Mouse (Mus musculus) midbrain, embryonic 16.5 days (tissue): ENCODE results near the gene Galnt2. TPM values are rescaled to one million over a fixed set of nuclear protein-coding genes. Genes with fewer than 3 reads are reported as not detected.
A peak's percentile ranks its signal among the peaks of the same experiment; 100 is the strongest.

Experiments used
- ATAC-seq: fragments of 200-750 bp; cut with Nextera tagmentation; 2 replicates; pipeline ENCODE4 v1.8.0; 2017; ENCODE audit warnings: moderate TSS enrichment
- H3K27ac ChIP-seq: fragments of 300-500 bp; sonication (generic); 2 replicates; pipeline ENCODE4 v1.5.1; 2014; ENCODE audit warnings: mild to moderate bottlenecking, low read length, mixed read lengths
- H3K27me3 ChIP-seq: fragments of 300-500 bp; sonication (generic); 2 replicates; pipeline ENCODE4 v1.6.1; 2014; ENCODE audit warnings: low read depth, low read length, mixed read lengths; ENCODE audit not compliant: control insufficient read depth, insufficient read depth
- H3K36me3 ChIP-seq: fragments of 300-500 bp; sonication (generic); 2 replicates; pipeline ENCODE4 v1.6.1; 2014; ENCODE audit warnings: mild to moderate bottlenecking, low read length, moderate library complexity, mixed read lengths; ENCODE audit not compliant: control insufficient read depth, insufficient read depth
- H3K4me1 ChIP-seq: fragments of 300-500 bp; sonication (generic); 2 replicates; pipeline ENCODE4 v1.6.1; 2014; ENCODE audit warnings: mild to moderate bottlenecking, low read length, mixed read lengths; ENCODE audit not compliant: control insufficient read depth, insufficient read depth
- H3K4me2 ChIP-seq: fragments of 300-500 bp; sonication (generic); 2 replicates; pipeline ENCODE4 v1.6.1; 2014; ENCODE audit warnings: mild to moderate bottlenecking, low read length, mixed read lengths
- H3K4me3 ChIP-seq: fragments of 300-500 bp; sonication (generic); 2 replicates; pipeline ENCODE4 v1.5.1; 2014; ENCODE audit warnings: low read depth, mild to moderate bottlenecking, low read length, moderate library complexity, mixed read lengths
- H3K9ac ChIP-seq: fragments of 300-500 bp; sonication (generic); 2 replicates; pipeline ENCODE4 v1.6.1; 2014; ENCODE audit warnings: low read depth, low read length, mixed read lengths
- H3K9me3 ChIP-seq: fragments of 300-500 bp; sonication (generic); replicated peaks from 2 replicates; pipeline ENCODE4 v1.6.1; 2014; ENCODE audit warnings: mild to moderate bottlenecking, low read length, mixed read lengths; ENCODE audit not compliant: control insufficient read depth, poor library complexity, severe bottlenecking
- WGBS: fragments of 180-500 bp; shearing (Covaris S2); extraction: QIAGEN DNeasy Blood & Tissue Kit; methylation state at CpG from one replicate; pipeline ENCODE4 v1.1.7; 2014; 5-methylcytosine and 5-hydroxymethylcytosine counted together
- polyA plus RNA-seq: library from polyadenylated mRNA; unstranded; fragments of >200 nt; fragmentation: Nextera tagmentation; extraction: Ambion mirVana; gene quantifications from 2 replicates; pipeline ENCODE4 v1.2.1, GENCODE M21; 2015

Galnt2 gene
- polyA plus RNA-seq, 1 experiment from 2014 or later: 45.7 TPM

- Histone ChIP-seq H3K9ac (peak overlapping the region; percentile 27), H3K27ac (peak overlapping the region; percentile 65), H3K4me3 (no peak overlapping the region), H3K36me3 (peaks cover 13% of the 10 kb centered on the region; the same call in 1 of the 2 replicates), H3K27me3 (no peaks in the 10 kb centered on the region), H3K4me2 (no peak overlapping the region), H3K9me3 (no peaks in the 10 kb centered on the region), H3K4me1 (peaks cover 26% of the 10 kb centered on the region)
- peak; percentile 57 for ATAC-seq
- WGBS: 34% methylated on average over 12 of the region's 12 CpGs
These were observed 90.1 kb downstream of the Galnt2 start for GRCm38 (mm10) chr8:124321227-124321840.

DNA sequence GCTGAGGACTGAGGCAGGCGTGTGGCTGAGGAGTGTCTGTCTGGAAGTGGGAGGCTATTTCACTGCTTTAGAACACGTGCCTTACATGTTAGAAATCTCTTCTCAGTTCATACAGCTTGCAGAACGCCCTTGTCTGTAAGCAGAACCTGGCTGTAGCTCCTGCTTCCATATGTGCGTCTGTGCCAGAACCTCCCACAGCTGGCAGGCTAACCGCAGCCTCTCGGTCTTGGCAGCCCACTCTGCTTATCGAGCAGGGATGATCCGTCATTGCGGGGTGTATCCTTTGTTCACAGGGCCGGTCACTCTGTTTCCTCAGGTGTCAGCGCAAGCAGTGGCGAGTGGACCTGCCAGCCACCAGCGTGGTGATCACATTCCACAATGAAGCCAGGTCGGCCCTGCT, 92.2 kb downstream of the Galnt2 start:
- no peak overlapping the region for H3K4me2 ChIP-seq
- H3K9me3 ChIP-seq: no peaks in the 10 kb centered on the region
- no peak overlapping the region for H3K9ac ChIP-seq
- no peak overlapping the region for H3K27ac ChIP-seq
- H3K27me3 ChIP-seq: no peaks in the 10 kb centered on the region
- H3K36me3 ChIP-seq: peaks cover 18% of the 10 kb centered on the region; the same call in 1 of the 2 replicates
- 89% methylated on average over 14 of the region's 14 CpGs for WGBS
- H3K4me3 ChIP-seq: no peak overlapping the region
- peaks cover 16% of the 10 kb centered on the region for H3K4me1 ChIP-seq
- ATAC-seq: no peak

- Histone ChIP-seq H3K36me3 (peaks cover 19% of the 10 kb centered on the region; the same call in 1 of the 2 replicates), H3K27me3 (no peaks in the 10 kb centered on the region), H3K27ac (no peak overlapping the region), H3K9ac (no peak overlapping the region), H3K9me3 (no peaks in the 10 kb centered on the region), H3K4me1 (no peaks in the 10 kb centered on the region), H3K4me3 (no peak overlapping the region), H3K4me2 (no peak overlapping the region)
- 88% methylated on average over 7 of the region's 7 CpGs for WGBS
- no peak for ATAC-seq
These were observed 97.1 kb downstream of the Galnt2 start for GRCm38 (mm10) chr8:124328259-124328658.

GRCm38 (mm10) chr8:124329690-124330089, 98.5 kb downstream of the Galnt2 start:
- 36% methylated on average over 10 of the region's 10 CpGs for WGBS
- ATAC-seq: no peak

GRCm38 (mm10) chr8:124330433-124330832, 99.2 kb downstream of the Galnt2 start:
- H3K4me1 ChIP-seq: no peaks in the 10 kb centered on the region
- no peak overlapping the region for H3K4me3 ChIP-seq
- no peaks in the 10 kb centered on the region for H3K9me3 ChIP-seq
- no peaks in the 10 kb centered on the region for H3K27me3 ChIP-seq
- H3K36me3 ChIP-seq: peaks cover 15% of the 10 kb centered on the region
- peak; percentile 79 for ATAC-seq
- H3K27ac ChIP-seq: peak overlapping the region; percentile 18; the same call in 1 of the 2 replicates
- no peak overlapping the region for H3K9ac ChIP-seq
- 52% methylated on average over 2 of the region's 3 CpGs for WGBS
- H3K4me2 ChIP-seq: no peak overlapping the region

More at GRCm38 (mm10) chr8:124329690-124330089, 98.5 kb downstream of the Galnt2 start:
- Histone ChIP-seq H3K4me2 (no peak overlapping the region), H3K9me3 (no peaks in the 10 kb centered on the region), H3K27ac (no peak overlapping the region), H3K27me3 (no peaks in the 10 kb centered on the region), H3K4me3 (no peak overlapping the region), H3K36me3 (peaks cover 15% of the 10 kb centered on the region; the same call in 1 of the 2 replicates), H3K4me1 (no peaks in the 10 kb centered on the region), H3K9ac (no peak overlapping the region)

DNA sequence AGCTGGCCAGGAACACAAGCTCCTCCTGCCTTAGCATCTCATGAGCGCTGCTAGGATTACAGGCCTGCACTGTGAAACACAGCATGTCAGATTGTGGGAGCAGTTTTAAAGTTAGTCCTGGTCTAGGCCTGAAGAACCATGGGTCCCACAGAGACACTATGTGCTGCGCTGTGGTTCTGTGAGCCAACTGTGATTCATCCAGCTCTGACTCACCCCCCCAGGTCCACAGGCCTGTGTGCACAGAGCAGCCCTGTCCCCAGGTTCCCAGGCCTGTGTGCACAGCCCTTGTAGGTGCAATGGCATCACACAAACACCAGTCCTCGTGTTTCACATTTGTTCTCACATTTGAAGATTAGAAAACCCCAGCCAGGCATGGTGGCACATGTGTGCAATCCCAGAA, 99.9 kb downstream of the Galnt2 start:
- Histone ChIP-seq H3K9me3 (no peaks in the 10 kb centered on the region), H3K9ac (no peak overlapping the region), H3K4me3 (no peak overlapping the region), H3K4me1 (no peaks in the 10 kb centered on the region), H3K36me3 (peaks cover 18% of the 10 kb centered on the region), H3K27ac (peak overlapping the region; percentile 9; the same call in 1 of the 2 replicates), H3K4me2 (no peak overlapping the region), H3K27me3 (no peaks in the 10 kb centered on the region)
- whole genome bisulfite sequencing: 87% methylated on average over 3 of the region's 3 CpGs
- no peak for ATAC-seq

- peaks cover 18% of the 10 kb centered on the region for H3K36me3 ChIP-seq
- no peaks in the 10 kb centered on the region for H3K27me3 ChIP-seq
- no peak for ATAC-seq
- no peak overlapping the region for H3K9ac ChIP-seq
- no peak overlapping the region for H3K4me3 ChIP-seq
- H3K4me1 ChIP-seq: no peaks in the 10 kb centered on the region
- WGBS: 63% methylated on average over 11 of the region's 11 CpGs
- H3K9me3 ChIP-seq: no peaks in the 10 kb centered on the region
- no peak overlapping the region for H3K27ac ChIP-seq
- H3K4me2 ChIP-seq: no peak overlapping the region
These were observed 100.5 kb downstream of the Galnt2 start for GRCm38 (mm10) chr8:124331706-124332105.

DNA sequence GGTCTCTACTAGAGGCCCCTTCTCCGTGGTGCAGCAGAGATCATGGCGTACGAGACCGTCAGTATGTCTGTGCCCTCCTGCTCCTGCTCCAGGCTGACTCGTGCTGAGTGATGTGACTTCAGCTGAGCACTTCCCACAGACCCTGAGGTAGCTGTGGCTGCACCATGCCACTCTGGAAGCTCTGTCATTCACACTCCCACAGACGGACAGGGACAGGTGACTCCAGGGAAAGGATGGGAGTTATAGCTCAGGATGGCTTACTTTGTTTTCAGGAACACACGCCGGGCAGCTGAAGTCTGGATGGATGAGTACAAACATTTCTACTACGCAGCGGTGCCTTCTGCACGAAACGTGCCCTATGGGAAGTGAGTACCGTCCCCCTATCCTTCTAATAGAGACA, 105.1 kb downstream of the Galnt2 start:
- H3K4me3 ChIP-seq: no peak overlapping the region
- WGBS: 96% methylated on average over 13 of the region's 13 CpGs
- peaks cover 27% of the 10 kb centered on the region for H3K36me3 ChIP-seq
- ATAC-seq: no peak
- no peaks in the 10 kb centered on the region; the same call in 1 of the 2 replicates for H3K4me1 ChIP-seq
- H3K9me3 ChIP-seq: no peaks in the 10 kb centered on the region
- H3K27me3 ChIP-seq: no peaks in the 10 kb centered on the region
- no peak overlapping the region for H3K4me2 ChIP-seq
- H3K9ac ChIP-seq: no peak overlapping the region
- no peak overlapping the region for H3K27ac ChIP-seq

- ATAC-seq: no peak
- Histone ChIP-seq H3K4me2 (no peak overlapping the region), H3K4me1 (no peaks in the 10 kb centered on the region; the same call in 1 of the 2 replicates), H3K9ac (no peak overlapping the region), H3K27ac (no peak overlapping the region), H3K4me3 (no peak overlapping the region), H3K9me3 (no peaks in the 10 kb centered on the region), H3K27me3 (no peaks in the 10 kb centered on the region), H3K36me3 (peaks cover 33% of the 10 kb centered on the region)
- WGBS: 85% methylated on average over 3 of the region's 3 CpGs
These were observed 108.6 kb downstream of the Galnt2 start for GRCm38 (mm10) chr8:124339742-124340141.
